Mouse (Mus musculus): ENCODE measurements at regions not wholly inside any gene's neighbourhood (a gene's known extent, or its start where the extent isn't known, plus 50 kb on each side); places are given as distances from the start of the nearest gene placed in this dataset.

GRCm38 (mm10) chr2:174917146-174917905, 92.7 kb upstream of the Gm14444 start:
- TF ChIP-seq CTCF (IDR thresholded peaks at IDR 0.05; ENCODE audit: borderline replicate concordance, extremely low read depth, insufficient read depth, insufficient read length) (no peak), POLR2A (IDR thresholded peaks at IDR 0.05; ENCODE audit: borderline replicate concordance, extremely low read depth, insufficient read depth, insufficient read length, poor library complexity, severe bottlenecking) (peak; percentile 69; the same call in 1 of the 2 replicates)
